Mouse (Mus musculus): ENCODE measurements at regions not wholly inside any gene's neighbourhood (a gene's known extent, or its start where the extent isn't known, plus 50 kb on each side); places are given as distances from the start of the nearest gene placed in this dataset.

DNA sequence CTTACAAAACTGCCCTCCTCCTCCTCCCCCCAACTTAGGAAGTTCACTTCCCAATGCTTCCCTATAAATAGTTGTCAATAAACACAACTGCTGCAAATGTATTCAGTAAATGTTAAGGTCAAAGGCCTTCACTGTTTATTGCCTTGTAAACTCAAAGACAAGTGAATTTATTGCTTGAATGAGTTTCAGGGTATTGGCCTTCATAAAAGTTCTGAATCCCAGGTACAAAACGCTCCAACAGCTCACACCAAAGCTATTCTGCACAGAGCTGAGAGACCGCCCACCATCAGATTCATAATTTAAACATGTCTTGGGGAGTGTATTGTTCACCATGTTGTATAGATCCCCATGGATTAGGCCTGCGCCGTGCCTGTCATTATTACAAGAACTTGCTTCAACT, 53.9 kb upstream of the Cdkn3 start:
- H3K27me3 ChIP-seq (ENCODE audit: insufficient read depth, low read length) = no peaks in the 10 kb centered on the region
- H3K27ac ChIP-seq = no peak overlapping the region
- H3K4me2 ChIP-seq (ENCODE audit: low read length) = no peak overlapping the region
- H3K36me3 ChIP-seq (ENCODE audit: insufficient read depth, low read length) = no peaks in the 10 kb centered on the region
- ATAC-seq (replicated peaks; ENCODE audit: low FRiP score, low read depth) = no peak
- TF ChIP-seq CTCF (IDR thresholded peaks at IDR 0.05; ENCODE audit: low read depth) = no peak
- no peak overlapping the region for H3K4me3 ChIP-seq (replicated peaks; ENCODE audit: low read depth, low read length)
- no peaks in the 10 kb centered on the region for H3K4me1 ChIP-seq (replicated peaks; ENCODE audit: insufficient read depth, low read length)
- WGBS = 60% methylated on average over 4 of the region's 4 CpGs
- DNase-seq (ENCODE audit: low spot score) = no peak
- no peak overlapping the region for H3K9ac ChIP-seq (ENCODE audit: low read depth, low read length)
- H3K9me3 ChIP-seq (replicated peaks; ENCODE audit: low read length) = no peaks in the 10 kb centered on the region

DNA sequence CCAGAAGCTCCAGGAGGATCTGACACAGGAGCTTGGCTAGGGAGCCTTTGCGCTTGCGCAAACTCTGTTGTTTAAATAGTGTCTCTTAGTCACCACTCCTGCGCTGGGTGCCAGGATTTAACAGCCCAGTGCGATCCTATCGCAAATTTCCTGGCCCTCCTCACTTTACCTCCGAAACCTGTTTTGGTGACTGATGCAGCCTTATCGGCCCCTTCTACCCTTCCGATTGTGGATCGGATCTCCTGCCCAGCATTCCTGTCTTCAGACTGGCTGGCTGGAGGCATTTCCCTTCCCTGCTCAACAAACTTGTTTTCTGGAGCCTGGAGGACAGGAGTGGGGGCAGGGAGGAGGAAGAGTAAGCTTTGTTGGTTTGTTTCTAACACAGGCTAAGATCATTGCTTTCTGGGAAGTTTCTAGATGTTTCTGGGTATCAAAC, 56.0 kb upstream of the Cdkn3 start:
- no peak overlapping the region for H3K4me3 ChIP-seq (replicated peaks; ENCODE audit: low read depth, low read length)
- DNase-seq (ENCODE audit: low spot score) (no peak), ATAC-seq (replicated peaks; ENCODE audit: low FRiP score, low read depth) (no peak)
- H3K9ac ChIP-seq (ENCODE audit: low read depth, low read length) = no peak overlapping the region
- H3K27me3 ChIP-seq (ENCODE audit: insufficient read depth, low read length) = no peaks in the 10 kb centered on the region
- no peak for TF ChIP-seq CTCF (IDR thresholded peaks at IDR 0.05; ENCODE audit: low read depth)
- whole genome bisulfite sequencing = 49% methylated on average over 9 of the region's 9 CpGs
- no peak overlapping the region for H3K27ac ChIP-seq
- H3K4me2 ChIP-seq (ENCODE audit: low read length) = no peak overlapping the region
- no peaks in the 10 kb centered on the region for H3K9me3 ChIP-seq (replicated peaks; ENCODE audit: low read length)
- H3K4me1 ChIP-seq (replicated peaks; ENCODE audit: insufficient read depth, low read length) = no peaks in the 10 kb centered on the region
- H3K36me3 ChIP-seq (ENCODE audit: insufficient read depth, low read length) = no peaks in the 10 kb centered on the region

DNA sequence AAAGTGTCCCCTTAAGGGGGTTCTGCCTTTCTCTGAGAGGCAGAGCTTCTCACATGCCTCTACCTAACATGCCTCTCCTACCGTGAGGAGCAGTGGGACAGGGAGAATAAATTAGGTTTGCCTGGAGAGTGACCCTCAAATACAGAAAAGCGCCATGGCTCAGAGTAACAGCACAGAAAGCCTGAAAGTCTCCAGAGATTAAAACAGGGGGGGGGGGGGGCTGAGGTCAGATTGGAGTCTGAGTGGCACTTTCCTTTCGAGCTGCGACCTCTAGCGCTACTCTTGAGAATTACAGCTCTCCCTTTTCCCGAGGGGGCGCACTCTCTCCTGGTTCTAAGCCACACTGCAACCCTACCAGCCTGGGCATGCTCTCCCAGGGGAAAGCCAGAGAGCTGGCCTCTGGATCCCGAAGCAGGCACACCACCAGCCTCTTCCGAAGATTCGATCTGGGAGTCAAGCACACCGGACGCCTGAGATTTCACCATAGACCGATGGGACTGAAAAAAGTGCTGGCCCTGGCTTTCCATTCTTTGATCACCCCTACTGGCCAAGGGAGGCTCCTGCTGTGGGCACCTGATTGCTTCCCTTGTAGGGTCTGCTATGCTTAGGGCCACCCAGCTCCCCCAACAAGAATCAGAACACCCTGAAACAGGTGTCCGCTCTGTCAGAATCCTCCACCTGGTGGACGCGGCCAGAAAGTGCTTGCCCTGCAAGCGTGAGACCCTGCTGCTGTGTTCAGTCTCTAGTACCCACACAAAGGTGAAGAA, 57.5 kb upstream of the Cdkn3 start:
- WGBS = 35% methylated on average over 17 of the region's 17 CpGs
- Histone ChIP-seq H3K4me3 (replicated peaks; ENCODE audit: low read depth, low read length) (no peak overlapping the region), H3K36me3 (ENCODE audit: insufficient read depth, low read length) (no peaks in the 10 kb centered on the region), H3K9ac (ENCODE audit: low read depth, low read length) (no peak overlapping the region), H3K9me3 (replicated peaks; ENCODE audit: low read length) (no peaks in the 10 kb centered on the region), H3K27me3 (ENCODE audit: insufficient read depth, low read length) (no peaks in the 10 kb centered on the region), H3K4me2 (ENCODE audit: low read length) (no peak overlapping the region), H3K27ac (no peak overlapping the region), H3K4me1 (replicated peaks; ENCODE audit: insufficient read depth, low read length) (no peaks in the 10 kb centered on the region)
- DNase-seq (ENCODE audit: low spot score) = peak; percentile 51
- peak; percentile 84 for TF ChIP-seq CTCF (IDR thresholded peaks at IDR 0.05; ENCODE audit: low read depth)
- ATAC-seq (replicated peaks; ENCODE audit: low FRiP score, low read depth) = 0 out of 2 replicates have a peak, but pooled peaks have one; percentile 40

DNA sequence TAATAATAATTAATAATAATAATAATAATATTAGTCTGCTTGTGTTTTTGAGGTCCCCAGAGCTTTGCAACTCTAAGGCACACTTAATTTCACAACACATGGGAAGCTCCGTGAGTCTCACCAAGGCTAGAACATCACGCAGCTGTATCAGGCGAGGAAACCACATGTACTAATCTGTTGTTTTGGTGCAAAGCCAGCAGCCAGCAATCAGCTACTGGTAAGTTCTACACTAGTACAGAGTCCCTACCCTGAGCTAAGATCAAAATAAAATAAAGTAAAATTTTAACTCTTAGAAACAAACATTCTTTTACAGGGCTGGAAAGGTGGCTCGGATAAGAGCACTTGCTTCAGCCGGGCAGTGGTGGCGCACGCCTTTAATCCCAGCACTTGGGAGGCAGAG, 67.8 kb upstream of the Cdkn3 start:
- Histone ChIP-seq H3K4me3 (replicated peaks; ENCODE audit: low read depth, low read length) (no peak overlapping the region), H3K9me3 (replicated peaks; ENCODE audit: low read length) (no peaks in the 10 kb centered on the region), H3K4me2 (ENCODE audit: low read length) (no peak overlapping the region), H3K4me1 (replicated peaks; ENCODE audit: insufficient read depth, low read length) (no peaks in the 10 kb centered on the region), H3K27ac (no peak overlapping the region), H3K36me3 (ENCODE audit: insufficient read depth, low read length) (no peaks in the 10 kb centered on the region), H3K27me3 (ENCODE audit: insufficient read depth, low read length) (no peaks in the 10 kb centered on the region), H3K9ac (ENCODE audit: low read depth, low read length) (no peak overlapping the region)
- no peak for TF ChIP-seq CTCF (IDR thresholded peaks at IDR 0.05; ENCODE audit: low read depth)
- no peak for ATAC-seq (replicated peaks; ENCODE audit: low FRiP score, low read depth)
- no peak for DNase-seq (ENCODE audit: low spot score)
- WGBS = 94% methylated on average over 7 of the region's 7 CpGs

- ATAC-seq (replicated peaks; ENCODE audit: low FRiP score, low read depth) = no peak
- no peak for TF ChIP-seq CTCF (IDR thresholded peaks at IDR 0.05; ENCODE audit: low read depth)
- whole genome bisulfite sequencing = 90% methylated on average over 2 of the region's 2 CpGs
Measured at GRCm38 (mm10) chr14:46692067-46692466, 68.3 kb upstream of the Cdkn3 start.

DNA sequence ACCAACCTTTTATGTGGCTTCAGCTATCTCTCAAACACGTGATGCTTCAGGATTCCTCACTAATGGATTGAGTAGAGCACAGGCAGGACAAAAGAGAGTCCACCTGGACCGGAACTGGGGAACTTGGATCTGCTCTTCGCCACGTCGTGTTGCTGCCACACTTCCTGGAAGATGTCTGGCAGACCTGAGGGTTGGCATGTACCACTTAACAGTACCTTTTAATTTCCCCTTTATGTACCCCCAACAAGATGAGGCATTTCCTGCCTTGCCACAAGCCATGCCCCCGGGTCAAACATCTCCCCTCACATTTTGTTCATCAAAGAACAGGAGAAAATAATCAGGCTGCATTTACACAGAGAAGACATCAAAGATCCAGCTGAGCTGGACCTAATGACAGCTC, 77.6 kb upstream of the Cdkn3 start:
- 73% methylated on average over 6 of the region's 6 CpGs for WGBS
- H3K36me3 ChIP-seq (ENCODE audit: insufficient read depth, low read length) = no peaks in the 10 kb centered on the region
- ATAC-seq (replicated peaks; ENCODE audit: low FRiP score, low read depth) (no peak), DNase-seq (ENCODE audit: low spot score) (no peak)
- TF ChIP-seq CTCF (IDR thresholded peaks at IDR 0.05; ENCODE audit: low read depth) = no peak
- no peak overlapping the region for H3K9ac ChIP-seq (ENCODE audit: low read depth, low read length)
- no peak overlapping the region for H3K27ac ChIP-seq
- H3K4me2 ChIP-seq (ENCODE audit: low read length) = no peak overlapping the region
- H3K9me3 ChIP-seq (replicated peaks; ENCODE audit: low read length) = no peaks in the 10 kb centered on the region
- no peak overlapping the region for H3K4me3 ChIP-seq (replicated peaks; ENCODE audit: low read depth, low read length)
- H3K4me1 ChIP-seq (replicated peaks; ENCODE audit: insufficient read depth, low read length) = no peaks in the 10 kb centered on the region
- no peaks in the 10 kb centered on the region for H3K27me3 ChIP-seq (ENCODE audit: insufficient read depth, low read length)

More at GRCm38 (mm10) chr14:46692067-46692466, 68.3 kb upstream of the Cdkn3 start:
- H3K4me3 ChIP-seq (replicated peaks; ENCODE audit: low read depth, low read length) = no peak overlapping the region
- H3K4me2 ChIP-seq (ENCODE audit: low read length) = no peak overlapping the region
- H3K9ac ChIP-seq (ENCODE audit: low read depth, low read length) = no peak overlapping the region
- no peaks in the 10 kb centered on the region for H3K36me3 ChIP-seq (ENCODE audit: insufficient read depth, low read length)
- no peaks in the 10 kb centered on the region for H3K27me3 ChIP-seq (ENCODE audit: insufficient read depth, low read length)
- H3K27ac ChIP-seq = no peak overlapping the region
- H3K4me1 ChIP-seq (replicated peaks; ENCODE audit: insufficient read depth, low read length) = no peaks in the 10 kb centered on the region
- no peaks in the 10 kb centered on the region for H3K9me3 ChIP-seq (replicated peaks; ENCODE audit: low read length)
- no peak for DNase-seq (ENCODE audit: low spot score)

GRCm38 (mm10) chr14:46678935-46679334, 81.4 kb upstream of the Cdkn3 start:
- no peaks in the 10 kb centered on the region for H3K9me3 ChIP-seq (replicated peaks; ENCODE audit: low read length)
- no peak overlapping the region for H3K4me2 ChIP-seq (ENCODE audit: low read length)
- H3K36me3 ChIP-seq (ENCODE audit: insufficient read depth, low read length) = no peaks in the 10 kb centered on the region
- no peak for TF ChIP-seq CTCF (IDR thresholded peaks at IDR 0.05; ENCODE audit: low read depth)
- no peak for DNase-seq (ENCODE audit: low spot score)
- H3K9ac ChIP-seq (ENCODE audit: low read depth, low read length) = no peak overlapping the region
- WGBS = 61% methylated on average over 4 of the region's 4 CpGs
- H3K4me3 ChIP-seq (replicated peaks; ENCODE audit: low read depth, low read length) = no peak overlapping the region
- H3K4me1 ChIP-seq (replicated peaks; ENCODE audit: insufficient read depth, low read length) = no peaks in the 10 kb centered on the region
- no peak for ATAC-seq (replicated peaks; ENCODE audit: low FRiP score, low read depth)
- no peaks in the 10 kb centered on the region for H3K27me3 ChIP-seq (ENCODE audit: insufficient read depth, low read length)
- no peak overlapping the region for H3K27ac ChIP-seq
